17 mouse cellular contexts compared by ENCODE assay signal in the genomic region with DNA sequence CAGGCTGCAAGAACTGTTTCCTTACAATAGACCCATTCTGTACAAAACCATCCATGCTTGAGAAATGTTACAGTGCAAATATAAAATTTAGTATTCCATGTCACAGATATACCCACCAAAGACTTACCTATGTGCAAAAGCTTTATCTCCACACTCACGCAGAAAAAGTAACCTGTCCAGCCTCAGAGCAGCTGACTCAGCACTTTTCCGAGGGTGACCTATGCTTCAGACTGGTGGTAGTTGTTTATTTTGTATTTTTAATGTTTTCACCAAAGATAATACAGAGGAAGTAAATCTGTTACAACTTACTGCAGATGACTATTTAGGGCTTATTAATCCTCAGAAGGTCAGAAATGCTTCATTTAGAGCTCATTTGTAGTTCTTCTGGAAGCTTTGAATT.
"Had no signal": no experiment of that assay in that cellular context is flagged by ENCODE, and none has a peak within 500 bp of the region (broad histone marks: within the 10 kb centered on the region; RNA-seq: fewer than 3 reads in every experiment).

No protein-coding gene starts in this region.

- H3K4me3 ChIP-seq: neural tube, embryonic 12.5 days; neural tube, embryonic 13.5 days; neural tube, embryonic 15.5 days; stomach, embryonic 15.5 days had no signal

- H3K4me2 ChIP-seq: neural tube, embryonic 12.5 days; neural tube, embryonic 13.5 days; neural tube, embryonic 15.5 days; stomach, embryonic 15.5 days had no signal

- H3K4me1 ChIP-seq: neural tube, embryonic 12.5 days; neural tube, embryonic 13.5 days; neural tube, embryonic 15.5 days; stomach, embryonic 15.5 days had no signal

- H3K27ac ChIP-seq: neural tube, embryonic 12.5 days; neural tube, embryonic 13.5 days; neural tube, embryonic 15.5 days; stomach, embryonic 15.5 days; stomach, postnatal 0 days had no signal

- DNase-seq: retina, postnatal 1 day; right cerebral cortex, adult 18-20 months; right cerebral cortex, postnatal 14 days; right cerebral cortex, postnatal 25 days; right cerebral cortex, postnatal 4 days; spleen, adult 18-20 months; thymus, adult 18-20 months; thymus, adult 2 months; thymus, postnatal 14 days; thymus, postnatal 25 days; thymus, postnatal 36 days; thymus, postnatal 4 days had no signal

- H3K27me3 ChIP-seq: neural tube, embryonic 12.5 days; neural tube, embryonic 13.5 days; neural tube, embryonic 15.5 days; stomach, embryonic 15.5 days had no signal

- H3K9ac ChIP-seq: neural tube, embryonic 12.5 days; neural tube, embryonic 13.5 days; neural tube, embryonic 15.5 days; stomach, embryonic 15.5 days had no signal

- H3K36me3 ChIP-seq: neural tube, embryonic 12.5 days; neural tube, embryonic 13.5 days; neural tube, embryonic 15.5 days; stomach, embryonic 15.5 days had no signal

- H3K9me3 ChIP-seq: neural tube, embryonic 12.5 days; neural tube, embryonic 13.5 days; neural tube, embryonic 15.5 days; stomach, embryonic 15.5 days had no signal
